Mouse (Mus musculus): ENCODE results near the gene Car11.

Car11 gene

GRCm38 (mm10) chr7:45723301-45723700 lies 23.7 kb downstream of the Car11 start:
- no peak for DNase-seq (ENCODE audit: inconsistent ontology term)

GRCm38 (mm10) chr7:45723781-45724180 lies 24.1 kb downstream of the Car11 start:
- no peak for DNase-seq (ENCODE audit: inconsistent ontology term)

- DNase-seq (ENCODE audit: inconsistent ontology term): no peak
These were observed 25.5 kb downstream of the Car11 start for GRCm38 (mm10) chr7:45725151-45725550.

- DNase-seq (ENCODE audit: inconsistent ontology term): no peak
These were observed 26.1 kb downstream of the Car11 start, which contains the start of gene Spaca4 for GRCm38 (mm10) chr7:45725713-45726112. Gene Spaca4, minus strand, starts transcription at chr7:45725813.

- no peak for DNase-seq (ENCODE audit: inconsistent ontology term)
These were observed 26.8 kb downstream of the Car11 start for GRCm38 (mm10) chr7:45726419-45726818.

- no peak for DNase-seq (ENCODE audit: inconsistent ontology term)
These were observed 28.0 kb downstream of the Car11 start for GRCm38 (mm10) chr7:45727625-45728024.

- peak; percentile 54 for DNase-seq (ENCODE audit: inconsistent ontology term)
These were observed 31.2 kb downstream of the Car11 start for GRCm38 (mm10) chr7:45730727-45731431.

- DNase-seq (ENCODE audit: inconsistent ontology term): no peak
These were observed 33.8 kb downstream of the Car11 start for GRCm38 (mm10) chr7:45733477-45733876.

- peak; percentile 70 for DNase-seq (ENCODE audit: inconsistent ontology term)
These were observed 39.6 kb downstream of the Car11 start for GRCm38 (mm10) chr7:45739162-45739763.

GRCm38 (mm10) chr7:45739820-45740219 lies 40.2 kb downstream of the Car11 start:
- DNase-seq (ENCODE audit: inconsistent ontology term): no peak

GRCm38 (mm10) chr7:45741308-45741707 lies 41.7 kb downstream of the Car11 start:
- no peak for DNase-seq (ENCODE audit: inconsistent ontology term)

- DNase-seq (ENCODE audit: inconsistent ontology term): no peak
These were observed 42.1 kb downstream of the Car11 start for GRCm38 (mm10) chr7:45741777-45742176.

GRCm38 (mm10) chr7:45742338-45742737 lies 42.7 kb downstream of the Car11 start:
- DNase-seq (ENCODE audit: inconsistent ontology term): peak; percentile 68

GRCm38 (mm10) chr7:45744387-45744786 lies 44.7 kb downstream of the Car11 start:
- DNase-seq (ENCODE audit: inconsistent ontology term): peak; percentile 69

- DNase-seq (ENCODE audit: inconsistent ontology term): no peak
These were observed 46.9 kb downstream of the Car11 start for GRCm38 (mm10) chr7:45746518-45746917.

- no peak for DNase-seq (ENCODE audit: inconsistent ontology term)
These were observed 47.8 kb downstream of the Car11 start for GRCm38 (mm10) chr7:45747450-45747849.

GRCm38 (mm10) chr7:45748110-45748509 lies 48.5 kb downstream of the Car11 start:
- no peak for DNase-seq (ENCODE audit: inconsistent ontology term)

- DNase-seq (ENCODE audit: inconsistent ontology term): no peak
These were observed 49.8 kb downstream of the Car11 start for GRCm38 (mm10) chr7:45749401-45749800.

- no peak for DNase-seq (ENCODE audit: inconsistent ontology term)
These were observed 50.5 kb downstream of the Car11 start for GRCm38 (mm10) chr7:45750162-45750561.
